Mouse (Mus musculus) spleen, adult 2 months (tissue): ENCODE measurements around the gene Saxo2.

Experiments
- CTCF ChIP-seq: fragments of 200-500 bp; IDR thresholded peaks from 2 replicates; pipeline ENCODE4 v1.5.1; 2011; ENCODE audit warnings: mild to moderate bottlenecking, inconsistent platforms; ENCODE audit not compliant: insufficient read depth, insufficient read length, insufficient replicate concordance; ENCODE audit errors: extremely low read depth
- POLR2A ChIP-seq: fragments of 200-500 bp; IDR thresholded peaks from 2 replicates; pipeline ENCODE4 v1.6.1; 2011; ENCODE audit warnings: low read depth, low read length, inconsistent platforms

DNA sequence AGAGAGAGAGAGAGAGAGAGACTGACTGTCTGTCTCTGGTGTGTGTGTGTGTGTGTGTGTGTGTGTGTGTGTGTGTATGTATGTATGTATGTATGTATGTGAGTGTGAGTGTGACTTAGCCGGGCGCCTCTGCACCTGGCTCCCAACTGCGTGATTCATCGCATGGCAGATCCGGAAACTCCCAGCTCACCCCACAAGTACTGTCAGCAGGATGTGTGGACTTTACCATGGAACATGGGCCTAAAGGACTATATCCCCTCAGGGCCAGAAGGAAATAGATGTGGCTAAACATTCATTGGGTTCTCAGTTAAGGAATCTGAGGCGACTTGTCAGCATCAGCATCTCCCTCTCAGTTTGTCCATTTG is 735 bp upstream of the Saxo2 start:
- TF ChIP-seq POLR2A (no peak), CTCF (no peak)
